Mouse (Mus musculus): ENCODE data around the gene Dnah12.

DNA sequence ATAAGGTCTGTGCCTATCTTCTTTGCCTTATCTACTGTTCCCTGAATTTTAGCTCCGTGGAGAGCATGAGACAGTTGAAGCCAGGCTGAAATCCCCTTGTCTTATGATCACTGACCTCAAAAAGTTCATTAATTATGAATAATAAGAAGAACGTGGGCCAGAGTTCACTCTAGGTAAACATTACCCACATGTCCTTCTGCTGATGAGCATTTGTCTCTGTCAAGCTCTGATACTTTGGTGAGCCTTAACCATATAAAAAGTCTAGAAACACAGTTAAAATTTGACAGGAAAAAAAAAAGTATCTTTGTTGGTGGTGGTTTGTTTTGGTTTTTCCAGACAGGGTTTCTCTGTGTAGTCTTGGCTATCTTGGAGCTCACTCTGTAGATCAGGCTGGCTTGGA, 161.0 kb downstream of the Dnah12 start:
- TF ChIP-seq MYOD1 (IDR thresholded peaks at IDR 0.05; ENCODE audit: control insufficient read depth in 1 of 3, insufficient read length in 2 of 3, low read depth in 2 of 3) (no peak), USF1 (IDR thresholded peaks at IDR 0.05; ENCODE audit: low read depth) (no peak), SRF (IDR thresholded peaks at IDR 0.05; ENCODE audit: control insufficient read depth, insufficient read length, low read depth) (no peak), POLR2AphosphoS2 (IDR thresholded peaks at IDR 0.05; ENCODE audit: insufficient read length, low read depth) (no peak), POLR2A (IDR thresholded peaks at IDR 0.05; ENCODE audit: insufficient read length, low read depth) (no peak), TCF12 (IDR thresholded peaks at IDR 0.05; ENCODE audit: insufficient read depth, poor library complexity, severe bottlenecking) (no peak), MAX (IDR thresholded peaks at IDR 0.05; ENCODE audit: low read depth) (no peak), TCF3 (IDR thresholded peaks at IDR 0.05; ENCODE audit: insufficient read length, low read depth) (no peak), MYOG (IDR thresholded peaks at IDR 0.05; ENCODE audit: control insufficient read depth in 1 of 3, insufficient read depth in 1 of 3, insufficient read length in 2 of 3, low read depth in 2 of 3) (no peak), E2F4 (IDR thresholded peaks at IDR 0.05; ENCODE audit: insufficient read depth) (no peak)

Measured in myocyte (in vitro differentiated cells).